Mouse (Mus musculus) embryo, embryonic 9.5 days (tissue): ENCODE measurements at regions not wholly inside any gene's neighbourhood (a gene's known extent, or its start where the extent isn't known, plus 50 kb on each side); places are given as distances from the start of the nearest gene placed in this dataset.
A peak's percentile ranks its signal among the peaks of the same experiment; 100 is the strongest.

Source experiments
- DNase-seq: peaks from one replicate; pipeline ENCODE4 v3.0.0-alpha.2; 2017; ENCODE audit errors: extremely low spot score

- peak; percentile 45 for DNase-seq
Measured at GRCm38 (mm10) chr1:77943101-77943500, 253.8 kb downstream of the Pax3 start.

- no peak for DNase-seq
Measured at GRCm38 (mm10) chr1:77933095-77933766, 263.7 kb downstream of the Pax3 start.

- DNase-seq = no peak
Measured at GRCm38 (mm10) chr1:77932226-77932625, 264.7 kb downstream of the Pax3 start.

DNA sequence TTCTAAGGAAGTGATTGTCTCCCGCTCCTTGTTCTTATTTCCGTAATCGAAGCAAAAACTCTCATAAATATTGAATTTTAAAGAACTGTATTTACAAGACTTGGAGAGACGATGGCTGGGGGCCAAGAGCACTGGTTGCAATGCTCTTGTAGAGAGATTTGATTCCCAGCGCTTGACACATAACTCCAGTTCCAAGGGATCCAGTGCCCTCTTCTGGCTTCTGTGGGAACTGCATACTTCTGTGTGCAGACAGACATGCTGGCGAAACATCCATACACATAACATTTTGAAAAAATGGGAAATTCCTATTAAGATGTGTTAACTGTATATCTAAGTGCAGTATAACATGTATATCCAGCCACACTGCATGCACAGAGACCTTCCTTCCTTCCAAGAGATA lies 266.3 kb downstream of the Pax3 start:
- no peak for DNase-seq

GRCm38 (mm10) chr1:77929552-77929951 lies 267.4 kb downstream of the Pax3 start:
- DNase-seq = no peak

- DNase-seq = no peak
Measured at GRCm38 (mm10) chr1:77926146-77926545, 270.8 kb downstream of the Pax3 start.

DNA sequence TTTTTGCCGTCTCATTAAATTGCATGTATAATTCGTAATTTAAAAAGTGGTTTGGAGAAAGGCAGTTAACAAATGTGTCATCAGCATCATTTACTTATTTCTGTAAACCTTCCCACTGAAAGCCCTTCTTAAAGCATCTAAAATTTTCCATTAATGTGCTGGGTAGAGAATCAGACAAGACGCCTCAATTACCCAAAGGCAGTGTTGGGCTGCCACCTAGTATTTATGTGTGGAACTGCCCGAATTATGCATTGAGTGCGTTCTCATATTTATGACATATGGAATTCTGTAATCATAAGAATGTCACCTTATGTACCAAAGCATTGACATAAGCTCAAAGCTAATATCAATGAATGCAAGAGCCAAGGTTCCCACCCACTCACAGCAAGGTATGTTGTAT lies 300.7 kb downstream of the Pax3 start:
- DNase-seq = peak; percentile 2

DNA sequence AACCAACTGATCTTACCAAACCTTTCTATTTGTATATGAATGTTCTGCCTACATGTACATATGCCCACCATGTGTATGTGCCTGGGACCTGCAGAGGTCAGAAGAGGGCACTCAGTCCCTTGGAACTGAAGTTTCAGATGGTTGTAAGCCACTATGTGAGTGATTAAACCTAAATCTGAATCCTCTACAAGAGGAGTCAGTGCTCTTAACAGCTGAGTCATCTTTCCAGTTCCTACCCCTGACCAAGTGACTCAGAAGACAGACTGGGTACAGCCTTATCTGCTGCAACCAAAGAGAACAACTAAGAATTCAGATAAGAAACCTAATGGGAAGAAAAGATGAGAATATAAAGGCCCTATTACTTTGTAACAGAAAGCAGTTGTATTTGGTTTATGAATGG lies 317.9 kb downstream of the Pax3 start:
- DNase-seq = no peak

- no peak for DNase-seq
Measured at GRCm38 (mm10) chr1:77870125-77870524, 326.8 kb downstream of the Pax3 start.

DNA sequence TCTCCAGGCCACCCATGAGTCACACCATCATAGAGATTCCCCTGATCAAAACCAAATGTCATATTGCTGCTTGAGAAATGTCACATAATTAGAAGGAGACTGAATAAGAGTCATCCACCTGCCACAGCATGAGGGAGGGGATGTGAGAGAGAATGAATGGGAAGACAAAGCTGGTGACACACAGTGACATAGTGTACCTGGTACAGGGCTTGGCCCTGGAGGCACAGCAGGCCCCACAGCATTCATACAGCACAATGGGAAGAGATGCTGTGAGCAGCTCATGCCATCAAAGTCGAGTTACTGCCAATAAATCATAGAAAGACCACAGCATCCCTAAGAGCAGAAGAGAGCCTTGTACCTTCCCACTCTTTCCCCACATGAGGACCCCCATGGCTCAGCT lies 327.8 kb downstream of the Pax3 start:
- DNase-seq = no peak

GRCm38 (mm10) chr1:77859931-77860330 lies 337.0 kb downstream of the Pax3 start:
- no peak for DNase-seq

DNA sequence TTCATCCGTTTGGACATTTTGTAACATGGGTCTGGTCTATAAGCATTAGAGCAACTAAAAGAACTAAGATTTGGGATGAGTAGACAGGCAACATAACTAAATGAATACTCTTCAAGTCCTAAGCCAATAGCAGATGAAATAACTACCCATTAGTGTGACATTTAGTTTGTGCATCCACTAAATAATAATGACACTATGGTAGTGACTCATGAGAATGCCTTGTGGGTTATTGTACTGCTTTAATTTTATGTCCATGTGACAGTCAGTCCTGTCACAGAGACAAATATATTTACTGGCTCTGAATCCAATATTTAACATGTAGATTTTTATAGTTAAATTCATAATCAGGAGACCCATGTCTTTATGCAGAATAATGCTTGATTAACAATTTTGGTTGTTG lies 339.5 kb upstream of the Epha4 start:
- no peak for DNase-seq

- no peak for DNase-seq
Measured at GRCm38 (mm10) chr1:77847766-77848615, 333.1 kb upstream of the Epha4 start.

DNA sequence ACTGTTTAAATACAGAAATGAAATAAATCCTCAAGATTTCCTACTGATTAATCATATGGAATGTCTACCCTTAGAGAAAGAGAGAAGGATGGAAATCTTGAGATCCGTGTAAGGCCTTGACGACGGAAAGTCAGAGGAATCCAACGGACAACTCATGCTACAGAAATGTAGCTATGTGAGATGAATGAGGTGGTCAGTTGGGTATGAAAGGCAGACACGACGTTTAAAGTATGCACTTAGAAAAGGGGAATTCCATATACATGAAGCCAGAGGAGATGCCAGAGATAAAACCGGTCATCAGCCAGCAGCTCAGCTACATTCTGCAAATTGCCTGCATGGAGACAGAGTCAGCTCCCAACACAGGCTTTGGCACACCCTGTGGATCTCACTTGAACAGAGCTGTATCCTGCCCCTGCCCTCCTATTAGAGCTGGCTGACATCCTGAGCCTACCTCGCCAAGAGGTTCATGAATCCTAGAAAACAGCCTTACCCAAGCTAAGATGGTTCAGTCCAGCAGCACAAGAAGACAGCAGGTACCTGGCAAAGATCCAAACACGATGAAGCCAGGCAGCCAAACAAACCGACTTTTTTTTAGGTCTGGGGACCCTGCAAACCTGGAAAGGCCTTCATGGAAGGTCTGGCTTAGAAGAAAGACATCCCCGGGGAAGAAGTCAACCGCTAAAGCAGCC lies 331.3 kb upstream of the Epha4 start:
- no peak for DNase-seq

DNA sequence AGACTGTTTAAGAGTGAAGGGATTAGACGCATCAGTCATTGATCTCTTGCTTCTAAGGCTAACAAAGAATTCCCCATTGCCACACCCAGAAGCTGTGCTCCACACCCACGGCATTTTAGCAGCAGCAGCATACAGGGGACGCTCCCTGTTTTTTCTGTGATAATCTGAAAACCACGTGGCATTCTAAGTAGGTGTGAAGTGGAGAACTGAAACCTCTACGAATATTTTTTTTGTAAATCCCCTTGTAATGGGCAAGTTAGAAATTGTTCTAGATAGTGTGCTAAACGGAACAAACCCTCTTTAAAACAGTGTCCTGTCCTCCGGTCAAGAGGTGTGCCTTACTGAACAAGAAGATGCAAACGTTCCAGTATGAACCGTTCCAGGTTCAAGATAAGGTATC lies 325.8 kb upstream of the Epha4 start:
- no peak for DNase-seq

- no peak for DNase-seq
Measured at GRCm38 (mm10) chr1:77832174-77832573, 317.3 kb upstream of the Epha4 start.

- no peak for DNase-seq
Measured at GRCm38 (mm10) chr1:77824716-77825387, 310.0 kb upstream of the Epha4 start.

GRCm38 (mm10) chr1:77823801-77824687 lies 309.2 kb upstream of the Epha4 start:
- no peak for DNase-seq

DNA sequence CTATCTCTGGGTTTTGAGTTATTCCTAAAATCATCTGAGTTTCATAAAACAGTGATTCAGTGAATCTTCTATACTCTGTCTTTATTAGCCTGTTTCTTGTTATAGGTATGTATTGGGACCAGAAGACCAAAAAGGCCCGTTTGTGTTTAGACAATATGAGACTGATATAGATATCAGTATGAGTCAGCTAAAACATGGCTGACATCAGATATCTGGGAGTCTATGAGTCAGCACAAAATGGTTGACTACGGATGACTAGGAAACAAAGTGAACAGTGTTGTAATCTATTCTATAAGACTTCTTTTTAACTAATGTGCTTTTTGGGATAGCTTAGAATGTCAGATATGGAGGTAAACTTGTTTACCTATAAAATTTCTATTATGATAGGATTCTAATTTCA lies 305.2 kb upstream of the Epha4 start:
- no peak for DNase-seq

DNA sequence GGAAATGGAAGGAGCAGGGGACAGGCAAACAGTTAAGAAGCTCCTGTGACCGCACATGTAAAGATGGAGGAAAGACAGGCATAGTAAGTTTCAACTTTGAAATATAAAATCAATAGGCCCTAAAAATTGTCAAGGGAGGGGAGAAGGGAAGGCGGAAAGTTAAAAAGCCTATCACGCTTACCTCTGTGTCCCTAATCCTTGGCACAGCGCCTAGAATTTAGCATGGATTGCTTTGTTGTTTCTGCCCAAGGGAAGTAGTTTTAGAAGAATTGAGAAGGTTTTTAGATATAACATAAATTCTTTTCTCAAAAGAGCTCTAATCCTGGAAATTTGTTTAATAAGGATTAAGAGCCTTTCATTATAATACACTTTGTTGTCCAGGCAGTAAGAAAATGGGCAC lies 300.6 kb upstream of the Epha4 start:
- no peak for DNase-seq

DNA sequence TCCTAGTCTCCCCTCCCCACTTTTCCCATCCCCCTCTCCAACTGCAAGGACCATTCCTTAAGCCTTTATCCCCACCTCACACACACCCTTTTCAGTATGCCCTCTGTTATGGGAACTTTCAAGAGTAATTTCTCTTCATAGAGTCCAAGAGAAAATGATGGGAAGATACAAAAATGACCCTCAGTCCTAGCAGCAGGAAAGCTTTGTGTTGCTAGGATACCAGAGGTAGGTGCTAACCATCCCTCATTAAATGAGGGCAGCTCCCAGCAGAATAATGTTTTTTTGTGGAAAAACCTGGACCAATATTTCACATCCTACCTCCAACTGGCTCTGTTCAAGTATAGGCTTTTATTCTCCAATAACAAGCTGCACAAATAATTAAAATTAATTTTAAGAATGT lies 296.7 kb upstream of the Epha4 start:
- no peak for DNase-seq
